Mouse (Mus musculus): ENCODE data around the gene Rnf186. TPM values are rescaled to one million over a fixed set of nuclear protein-coding genes. Genes with fewer than 3 reads are reported as not detected.

The Rnf186 gene
- polyA plus RNA-seq, 1 experiment from 2014 or later = 79.5 TPM

GRCm38 (mm10) chr4:138997121-138997520, 30.2 kb downstream of the Rnf186 start:
- peaks cover 9% of the 10 kb centered on the region; the same call in 1 of the 2 replicates for H3K4me1 ChIP-seq (replicated peaks)
- no peak overlapping the region for H3K4me3 ChIP-seq (replicated peaks)
- H3K27ac ChIP-seq = no peak overlapping the region
- no peaks in the 10 kb centered on the region for H3K27me3 ChIP-seq (replicated peaks)
- 82% methylated on average over 4 of the region's 4 CpGs for WGBS
- no peaks in the 10 kb centered on the region for H3K36me3 ChIP-seq
- no peak overlapping the region for H3K9ac ChIP-seq
- H3K9me3 ChIP-seq = no peaks in the 10 kb centered on the region
- no peak for ATAC-seq
- H3K4me2 ChIP-seq (replicated peaks) = no peak overlapping the region

GRCm38 (mm10) chr4:138998611-138999010, 31.7 kb downstream of the Rnf186 start:
- H3K9ac ChIP-seq = no peak overlapping the region
- 63% methylated on average over 11 of the region's 11 CpGs for WGBS
- ATAC-seq = peak; percentile 46; the same call in 1 of the 2 replicates
- H3K27ac ChIP-seq = no peak overlapping the region
- peaks cover 9% of the 10 kb centered on the region; the same call in 1 of the 2 replicates for H3K4me1 ChIP-seq (replicated peaks)
- H3K4me2 ChIP-seq (replicated peaks) = no peak overlapping the region
- no peaks in the 10 kb centered on the region for H3K36me3 ChIP-seq
- no peaks in the 10 kb centered on the region for H3K9me3 ChIP-seq
- H3K4me3 ChIP-seq (replicated peaks) = no peak overlapping the region
- no peaks in the 10 kb centered on the region for H3K27me3 ChIP-seq (replicated peaks)

GRCm38 (mm10) chr4:139001026-139001425, 34.1 kb downstream of the Rnf186 start:
- no peak overlapping the region for H3K9ac ChIP-seq
- ATAC-seq = no peak
- H3K9me3 ChIP-seq = no peaks in the 10 kb centered on the region
- no peaks in the 10 kb centered on the region for H3K36me3 ChIP-seq
- no peak overlapping the region for H3K27ac ChIP-seq
- no peak overlapping the region for H3K4me3 ChIP-seq (replicated peaks)
- no peak overlapping the region for H3K4me2 ChIP-seq (replicated peaks)
- H3K27me3 ChIP-seq (replicated peaks) = no peaks in the 10 kb centered on the region
- 60% methylated on average over 2 of the region's 2 CpGs for WGBS
- peaks cover 9% of the 10 kb centered on the region; the same call in 1 of the 2 replicates for H3K4me1 ChIP-seq (replicated peaks)

DNA sequence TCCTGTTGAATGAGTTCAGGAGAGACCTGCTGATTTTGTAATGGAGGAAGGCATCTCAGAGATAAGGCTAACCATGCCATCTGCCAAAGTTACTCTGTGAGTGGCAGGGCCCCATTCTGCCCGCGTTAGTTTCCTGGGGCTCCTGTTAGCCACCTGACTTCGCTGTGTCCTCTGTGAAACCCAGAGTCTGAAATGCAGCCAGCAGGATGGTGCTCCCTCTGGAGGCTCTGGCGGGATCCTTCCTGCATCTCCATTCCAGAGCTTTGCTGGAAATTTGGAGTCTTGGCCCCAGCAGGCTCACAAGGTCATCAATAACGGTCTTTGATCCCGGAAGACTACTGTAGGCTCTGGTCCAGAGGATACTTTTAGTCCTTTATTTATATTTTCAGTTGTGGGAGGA, 34.5 kb downstream of the Rnf186 start:
- WGBS = 12% methylated on average over 6 of the region's 6 CpGs
- no peak for ATAC-seq

DNA sequence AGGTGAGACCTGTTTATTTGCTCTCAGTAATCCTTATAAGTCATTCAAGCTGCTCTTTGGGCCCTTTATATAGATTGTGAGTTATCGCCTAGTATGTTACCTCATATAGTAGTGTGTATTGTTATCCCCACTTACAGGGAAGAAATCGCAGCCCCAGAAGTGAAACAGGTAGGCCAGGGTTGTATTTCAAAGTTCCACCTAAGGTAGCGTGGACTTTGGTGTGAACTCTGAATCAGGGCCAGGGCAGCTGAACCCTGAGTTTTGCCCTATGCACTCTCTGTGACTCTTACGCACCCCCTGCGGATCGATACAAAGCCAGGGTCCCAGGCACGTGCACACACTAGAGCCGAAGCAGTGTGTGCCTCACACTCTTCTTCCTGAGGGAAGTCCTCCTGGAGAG, 37.2 kb downstream of the Rnf186 start:
- peak; percentile 65 for ATAC-seq
- no peak overlapping the region for H3K9ac ChIP-seq
- H3K27ac ChIP-seq = peak overlapping the region; percentile 66
- peaks cover 16% of the 10 kb centered on the region; the same call in 1 of the 2 replicates for H3K4me1 ChIP-seq (replicated peaks)
- H3K4me2 ChIP-seq (replicated peaks) = no peak overlapping the region
- H3K9me3 ChIP-seq = no peaks in the 10 kb centered on the region
- no peak overlapping the region for H3K4me3 ChIP-seq (replicated peaks)
- no peaks in the 10 kb centered on the region for H3K36me3 ChIP-seq
- H3K27me3 ChIP-seq (replicated peaks) = no peaks in the 10 kb centered on the region
- 64% methylated on average over 8 of the region's 8 CpGs for WGBS

More for the DNA sequence above, 34.5 kb downstream of the Rnf186 start:
- no peaks in the 10 kb centered on the region for H3K27me3 ChIP-seq (replicated peaks)
- H3K4me1 ChIP-seq (replicated peaks) = peaks cover 9% of the 10 kb centered on the region; the same call in 1 of the 2 replicates
- H3K4me2 ChIP-seq (replicated peaks) = no peak overlapping the region
- no peak overlapping the region for H3K27ac ChIP-seq
- H3K9me3 ChIP-seq = no peaks in the 10 kb centered on the region
- no peak overlapping the region for H3K9ac ChIP-seq
- H3K4me3 ChIP-seq (replicated peaks) = no peak overlapping the region
- no peaks in the 10 kb centered on the region for H3K36me3 ChIP-seq

DNA sequence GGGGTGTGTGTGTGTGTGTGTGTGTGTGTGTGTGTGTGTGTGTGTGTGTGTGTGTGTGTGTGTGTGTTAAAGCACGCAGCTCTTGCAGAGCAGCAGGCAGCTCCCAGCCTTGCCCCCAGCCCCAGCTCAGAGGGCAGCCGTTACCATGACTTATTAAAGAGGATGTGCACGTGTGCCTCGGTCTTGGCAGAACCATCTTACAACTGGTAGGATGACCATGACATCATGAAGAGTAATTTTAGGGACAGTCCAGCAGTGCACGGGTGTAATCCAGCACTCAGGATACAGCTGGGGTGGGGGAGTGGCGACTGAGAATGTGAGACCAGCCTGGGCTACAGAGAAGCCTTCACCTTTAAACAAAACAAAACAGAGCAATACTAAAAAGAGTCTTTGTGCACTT, 38.3 kb downstream of the Rnf186 start:
- no peak overlapping the region for H3K4me3 ChIP-seq (replicated peaks)
- H3K27me3 ChIP-seq (replicated peaks) = no peaks in the 10 kb centered on the region
- H3K4me2 ChIP-seq (replicated peaks) = no peak overlapping the region
- H3K27ac ChIP-seq = no peak overlapping the region
- WGBS = 54% methylated on average over 6 of the region's 6 CpGs
- ATAC-seq = no peak
- no peaks in the 10 kb centered on the region for H3K9me3 ChIP-seq
- peaks cover 14% of the 10 kb centered on the region; the same call in 1 of the 2 replicates for H3K4me1 ChIP-seq (replicated peaks)
- H3K9ac ChIP-seq = no peak overlapping the region
- no peaks in the 10 kb centered on the region for H3K36me3 ChIP-seq

GRCm38 (mm10) chr4:139007353-139007752, 40.4 kb downstream of the Rnf186 start:
- 0 out of 2 replicates have a peak, but pooled peaks cover 8% of the 10 kb centered on the region for H3K4me1 ChIP-seq (replicated peaks)
- peak overlapping the region; percentile 65 for H3K27ac ChIP-seq
- H3K9ac ChIP-seq = no peak overlapping the region
- peak; percentile 50 for ATAC-seq
- H3K4me3 ChIP-seq (replicated peaks) = no peak overlapping the region
- 73% methylated on average over 3 of the region's 3 CpGs for WGBS
- H3K27me3 ChIP-seq (replicated peaks) = no peaks in the 10 kb centered on the region
- H3K36me3 ChIP-seq = no peaks in the 10 kb centered on the region
- no peaks in the 10 kb centered on the region for H3K9me3 ChIP-seq
- no peak overlapping the region for H3K4me2 ChIP-seq (replicated peaks)

DNA sequence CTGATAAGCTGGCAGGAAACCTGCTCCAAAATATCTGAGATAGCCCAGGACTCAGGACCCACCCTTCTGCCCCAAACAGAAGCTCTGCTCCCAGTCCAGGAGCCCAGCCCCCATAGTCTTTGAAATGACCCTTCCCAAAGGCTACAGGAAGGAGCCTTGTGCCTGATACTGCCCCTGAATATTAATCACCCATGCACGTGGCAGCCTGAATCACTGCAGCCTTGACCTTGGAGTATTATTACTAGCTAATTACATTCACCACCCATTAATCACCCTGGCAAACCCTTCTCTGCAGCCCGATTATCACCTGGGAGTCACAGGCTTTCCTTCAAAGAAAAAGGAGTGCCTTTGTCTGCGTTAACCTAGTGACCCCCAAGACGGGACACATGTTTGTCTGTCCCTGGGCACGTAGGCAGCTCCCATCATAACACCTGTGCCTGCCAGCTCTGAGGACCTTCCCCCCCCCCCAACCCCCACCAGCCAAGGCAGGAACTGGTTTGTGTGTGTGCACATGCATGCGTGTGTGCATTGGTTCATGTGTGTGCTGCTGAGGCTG, 41.1 kb downstream of the Rnf186 start:
- no peak overlapping the region; the same call in 1 of the 2 replicates for H3K9ac ChIP-seq
- no peak overlapping the region for H3K4me3 ChIP-seq (replicated peaks)
- peak; percentile 71 for ATAC-seq
- H3K9me3 ChIP-seq = no peaks in the 10 kb centered on the region
- no peaks in the 10 kb centered on the region for H3K27me3 ChIP-seq (replicated peaks)
- H3K4me2 ChIP-seq (replicated peaks) = no peak overlapping the region
- no peaks in the 10 kb centered on the region for H3K36me3 ChIP-seq
- 33% methylated on average over 6 of the region's 6 CpGs for WGBS
- 0 out of 2 replicates have a peak, but pooled peaks cover 8% of the 10 kb centered on the region for H3K4me1 ChIP-seq (replicated peaks)
- H3K27ac ChIP-seq = peak overlapping the region; percentile 65

DNA sequence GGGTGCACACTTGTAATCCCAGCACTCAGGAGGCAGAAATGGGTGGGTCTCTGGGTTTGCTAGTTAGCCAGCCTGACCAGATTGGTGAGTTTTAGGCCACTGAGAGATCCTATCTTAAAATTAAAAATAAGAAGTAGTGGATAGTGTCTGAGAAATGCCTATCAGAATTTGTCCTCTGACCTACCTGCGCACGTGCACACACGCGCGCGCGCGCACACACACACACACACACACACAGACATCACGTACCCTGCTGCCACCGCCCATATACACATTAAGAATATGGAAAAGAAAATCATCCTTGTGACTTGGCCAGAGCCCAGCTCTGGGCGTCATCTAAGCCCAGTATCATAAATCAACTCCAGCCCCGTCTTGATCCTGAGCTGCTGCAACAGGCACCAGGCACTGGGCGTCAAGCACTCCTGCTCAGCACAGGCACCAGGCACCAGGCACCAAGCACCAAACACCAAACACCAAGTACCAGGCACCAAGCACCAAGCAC, 44.3 kb downstream of the Rnf186 start:
- ATAC-seq = no peak; the same call in 1 of the 2 replicates
- Histone ChIP-seq H3K9ac (no peak overlapping the region), H3K4me2 (replicated peaks) (no peak overlapping the region), H3K27me3 (replicated peaks) (no peaks in the 10 kb centered on the region), H3K4me3 (replicated peaks) (no peak overlapping the region), H3K9me3 (no peaks in the 10 kb centered on the region), H3K36me3 (no peaks in the 10 kb centered on the region), H3K27ac (no peak overlapping the region), H3K4me1 (replicated peaks) (0 out of 2 replicates have a peak, but pooled peaks cover 8% of the 10 kb centered on the region)
- WGBS = 72% methylated on average over 13 of the region's 13 CpGs

DNA sequence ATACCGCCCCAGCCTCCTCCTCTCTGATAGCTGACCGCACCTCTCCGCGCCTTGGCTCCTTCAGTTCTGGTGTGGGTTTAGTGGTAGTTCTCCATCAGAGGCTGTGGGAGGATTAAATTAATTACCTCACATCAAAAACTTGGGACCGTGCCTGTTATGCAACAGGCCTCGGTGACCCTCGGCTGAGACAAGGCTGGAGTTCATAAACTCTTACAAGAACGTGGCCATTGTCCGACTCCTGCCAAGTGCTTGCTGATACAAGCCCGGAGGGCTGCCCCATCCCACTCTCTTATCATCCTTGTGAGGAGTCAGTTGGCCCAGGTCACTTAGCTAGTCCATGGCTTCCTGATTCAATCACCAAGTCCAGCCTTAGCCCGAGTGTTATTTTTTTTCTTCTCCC, 46.4 kb downstream of the Rnf186 start:
- Histone ChIP-seq H3K9ac (no peak overlapping the region), H3K4me3 (replicated peaks) (no peak overlapping the region), H3K4me2 (replicated peaks) (no peak overlapping the region), H3K4me1 (replicated peaks) (peaks cover 4% of the 10 kb centered on the region; the same call in 1 of the 2 replicates), H3K27me3 (replicated peaks) (no peaks in the 10 kb centered on the region), H3K9me3 (no peaks in the 10 kb centered on the region), H3K36me3 (no peaks in the 10 kb centered on the region), H3K27ac (no peak overlapping the region)
- no peak for ATAC-seq
- 81% methylated on average over 11 of the region's 11 CpGs for WGBS

DNA sequence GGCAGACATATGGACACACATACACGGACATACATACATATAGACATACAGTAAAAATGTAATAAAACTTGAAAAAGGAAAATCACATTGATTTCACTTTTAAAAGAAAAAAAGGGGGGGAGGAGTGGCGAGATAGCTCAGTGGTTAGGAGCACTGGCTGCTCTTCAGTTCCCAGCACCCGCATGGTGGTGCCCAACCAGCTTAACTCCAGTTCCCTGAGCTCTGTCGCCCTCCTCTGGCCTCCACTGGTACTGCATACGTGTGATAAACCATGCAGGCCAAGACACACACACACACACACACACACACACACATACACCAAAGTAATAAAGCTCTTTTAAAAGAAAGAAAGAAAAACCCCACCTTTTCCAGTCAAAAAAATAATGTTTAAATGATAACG, 47.9 kb downstream of the Rnf186 start:
- no peak overlapping the region for H3K9ac ChIP-seq
- ATAC-seq = no peak
- no peak overlapping the region for H3K4me2 ChIP-seq (replicated peaks)
- H3K9me3 ChIP-seq = no peaks in the 10 kb centered on the region
- WGBS = 78% methylated on average over 6 of the region's 6 CpGs
- peaks cover 4% of the 10 kb centered on the region; the same call in 1 of the 2 replicates for H3K4me1 ChIP-seq (replicated peaks)
- H3K27me3 ChIP-seq (replicated peaks) = no peaks in the 10 kb centered on the region
- no peak overlapping the region for H3K4me3 ChIP-seq (replicated peaks)
- no peak overlapping the region for H3K27ac ChIP-seq
- no peaks in the 10 kb centered on the region for H3K36me3 ChIP-seq

Measured in intestine, embryonic 15.5 days (tissue).